Mouse (Mus musculus) C2C12 (cell line): ENCODE data around the gene Ank3.

Source experiments
- CEBPB ChIP-seq: IDR thresholded peaks from one replicate; pipeline ENCODE4 v1.6.1; 2011; ENCODE audit warnings: low read depth, mild to moderate bottlenecking, control low read depth, moderate library complexity
- CTCF ChIP-seq: IDR thresholded peaks from one replicate; pipeline ENCODE4 v1.5.1; 2011; ENCODE audit not compliant: control insufficient read depth, insufficient read depth, insufficient read length
- MAX ChIP-seq: IDR thresholded peaks from one replicate; pipeline ENCODE4 v1.6.1; 2011; ENCODE audit warnings: mild to moderate bottlenecking, control low read depth
- MYOG ChIP-seq: IDR thresholded peaks from one replicate; pipeline ENCODE4 v1.6.1; 2011; ENCODE audit not compliant: control insufficient read depth, insufficient read length; ENCODE audit errors: extremely low read depth
- USF1 ChIP-seq: IDR thresholded peaks from one replicate; pipeline ENCODE4 v1.6.1; 2011; ENCODE audit warnings: low read depth, mild to moderate bottlenecking, control low read depth, moderate library complexity

DNA sequence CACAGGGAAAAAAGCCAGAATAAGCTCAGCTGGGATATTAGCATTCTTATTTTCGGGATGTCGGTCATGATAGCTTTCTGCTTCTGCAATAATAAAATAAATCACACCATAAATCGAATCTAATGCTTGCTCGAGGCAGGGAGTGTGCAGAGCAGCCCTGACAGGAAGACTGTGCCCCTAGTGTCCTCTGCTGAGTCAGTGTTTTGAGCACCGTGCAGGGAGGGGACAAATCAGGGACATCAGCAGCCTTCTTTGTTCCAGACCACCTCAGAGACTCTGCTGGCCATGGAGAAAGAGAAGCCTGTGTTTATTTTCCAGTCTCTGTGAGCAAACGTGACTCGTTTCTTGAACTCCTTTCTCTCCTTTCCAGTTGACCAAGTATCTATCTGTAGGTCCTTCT, 352.8 kb downstream of the Ank3 start:
- no peak for TF ChIP-seq USF1
- TF ChIP-seq CTCF = no peak
- TF ChIP-seq CEBPB = no peak
- no peak for TF ChIP-seq MYOG
- TF ChIP-seq MAX = no peak
